Mouse (Mus musculus): ENCODE data around the gene Bag3. TPM values are rescaled to one million over a fixed set of nuclear protein-coding genes. Genes with fewer than 3 reads are reported as not detected.

Bag3 gene
- total RNA-seq, 2 experiments from 2014 or later = 129 to 219 TPM

Small RNA genes lying within 50 kb of the gene (microRNA-seq; reads per million reads assigned to microRNA genes)
- gene Gm24365 = not detected

Other genes starting within 250 kb of the Bag3 start
- 1 to 10 TPM; 2.2 to 2.7 TPM for gene BC017158, start 225.4 kb upstream of the Bag3 start, total RNA-seq (2021)
- 1 to 10 TPM; 2.0 to 3.4 TPM for gene Rgs10, start 104.9 kb upstream of the Bag3 start, total RNA-seq (2021)
- 10 to 100 TPM; 41.1 to 42.5 TPM for gene Tial1, start 61.9 kb upstream of the Bag3 start, total RNA-seq (2021)
- gene Inpp5f, start 87.7 kb downstream of the Bag3 start, total RNA-seq (2021) = 1 to 10 TPM; 2.3 to 3.2 TPM
- gene Mcmbp, start 216.9 kb downstream of the Bag3 start, total RNA-seq (2021) = 10 to 100 TPM; 15.2 to 16.5 TPM
- gene Sec23ip, start 221.3 kb downstream of the Bag3 start, total RNA-seq (2021) = 10 to 100 TPM; 17.5 to 18.3 TPM